Mouse (Mus musculus): ENCODE measurements around the gene Pax2.

Gene Pax2

DNA sequence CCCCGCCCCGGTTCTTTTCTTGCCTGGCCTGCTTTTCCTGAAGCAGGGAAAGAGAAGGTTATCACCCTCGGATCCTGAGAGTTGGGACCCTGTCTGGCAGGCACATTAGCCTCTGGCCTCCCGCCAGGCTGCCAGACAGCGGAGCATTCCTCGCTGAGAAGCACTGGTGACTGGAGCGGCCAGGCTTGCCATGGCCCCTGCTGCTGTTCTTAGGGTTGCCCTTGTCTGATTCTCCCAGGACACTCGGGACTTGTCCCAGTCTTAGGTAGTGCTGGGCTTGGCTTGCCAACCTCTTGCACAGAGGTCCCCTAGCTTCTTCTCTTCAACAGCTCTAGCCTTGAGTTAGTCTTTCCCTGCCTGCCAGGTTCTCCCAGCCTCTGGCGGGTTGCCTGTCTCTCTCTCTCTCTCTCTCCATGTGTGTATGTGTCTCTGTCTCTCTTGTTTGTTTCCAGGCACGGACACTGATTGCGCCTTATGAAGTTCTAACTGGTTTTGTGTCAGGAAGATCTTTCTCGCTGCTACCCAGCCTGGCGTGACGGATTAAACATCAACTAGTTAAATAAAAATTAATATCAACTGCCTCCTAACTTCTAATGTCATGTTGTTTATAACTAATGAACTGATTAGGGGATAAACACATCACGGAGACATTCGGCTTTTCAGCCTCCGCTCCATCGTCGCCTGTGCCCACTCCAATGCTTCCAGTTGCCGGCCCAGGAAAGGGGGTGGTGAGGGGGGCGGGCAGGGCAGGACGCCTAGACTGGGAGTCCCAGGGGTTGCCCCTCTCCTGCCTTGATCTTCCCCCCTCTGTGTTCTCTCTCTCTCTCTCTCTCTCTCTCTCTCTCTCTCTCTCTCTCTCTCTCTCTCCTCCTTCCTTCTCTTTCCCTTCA, 13.5 kb upstream of the Pax2 start:
- no peaks in the 10 kb centered on the region; the same call in 1 of the 2 replicates for H3K27me3 ChIP-seq (ENCODE audit: control insufficient read depth, insufficient read depth, low read length, poor library complexity, severe bottlenecking)
- no peak for DNase-seq (ENCODE audit: low read depth, low spot score)
- H3K36me3 ChIP-seq (ENCODE audit: control insufficient read depth, insufficient read depth, low read length, poor library complexity, severe bottlenecking): no peaks in the 10 kb centered on the region

DNA sequence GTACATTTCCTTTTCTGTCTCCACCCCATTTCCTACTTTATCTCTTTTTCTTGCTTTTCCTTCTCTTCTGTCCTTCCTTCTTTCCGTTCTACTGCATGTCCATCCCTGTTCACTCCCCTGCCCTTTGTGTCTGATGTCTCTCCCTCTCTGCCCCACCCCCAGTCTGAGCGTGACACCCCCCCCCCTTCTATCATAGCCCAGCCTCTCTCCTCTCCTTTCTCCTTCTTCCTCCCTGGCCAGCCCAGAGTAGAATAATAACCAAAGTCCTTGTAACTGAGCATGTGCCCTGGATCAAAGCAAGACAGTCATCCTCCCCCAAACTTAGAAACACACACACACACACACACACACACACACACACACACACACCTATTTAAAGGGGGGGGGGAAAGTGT, 12.8 kb upstream of the Pax2 start:
- no peaks in the 10 kb centered on the region; the same call in 1 of the 2 replicates for H3K27me3 ChIP-seq (ENCODE audit: control insufficient read depth, insufficient read depth, low read length, poor library complexity, severe bottlenecking)
- no peak for DNase-seq (ENCODE audit: low read depth, low spot score)
- no peaks in the 10 kb centered on the region for H3K36me3 ChIP-seq (ENCODE audit: control insufficient read depth, insufficient read depth, low read length, poor library complexity, severe bottlenecking)

DNA sequence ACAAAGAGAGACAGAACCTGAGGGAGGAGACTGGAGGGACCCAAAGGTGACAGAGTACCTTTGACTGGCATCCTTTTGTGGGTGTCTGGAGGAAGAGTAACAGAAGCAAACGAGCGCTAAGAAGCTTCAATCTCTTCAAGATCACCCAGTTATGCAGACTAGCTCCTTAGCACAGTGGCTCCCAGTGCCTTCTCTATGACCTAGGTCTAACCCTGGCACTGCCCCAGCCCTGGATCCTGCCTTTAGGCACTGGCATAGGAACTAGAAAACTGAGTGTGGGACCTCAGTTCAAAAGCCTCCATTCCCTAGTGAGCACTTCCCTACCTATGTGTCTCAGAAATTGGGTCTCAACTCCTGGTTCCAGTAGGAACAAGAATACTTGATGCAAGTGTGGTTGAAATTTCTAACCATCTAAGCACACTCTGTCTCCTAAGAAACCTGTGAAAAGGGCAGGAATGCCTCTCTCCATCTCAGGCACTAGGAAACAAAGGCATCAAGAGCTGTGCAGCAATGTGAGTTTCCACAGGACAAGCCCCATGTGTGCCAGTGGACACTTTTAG, 11.8 kb upstream of the Pax2 start:
- Histone ChIP-seq H3K27me3 (ENCODE audit: control insufficient read depth, insufficient read depth, low read length, poor library complexity, severe bottlenecking) (no peaks in the 10 kb centered on the region; the same call in 1 of the 2 replicates), H3K36me3 (ENCODE audit: control insufficient read depth, insufficient read depth, low read length, poor library complexity, severe bottlenecking) (no peaks in the 10 kb centered on the region)
- DNase-seq (ENCODE audit: low read depth, low spot score): no peak

DNA sequence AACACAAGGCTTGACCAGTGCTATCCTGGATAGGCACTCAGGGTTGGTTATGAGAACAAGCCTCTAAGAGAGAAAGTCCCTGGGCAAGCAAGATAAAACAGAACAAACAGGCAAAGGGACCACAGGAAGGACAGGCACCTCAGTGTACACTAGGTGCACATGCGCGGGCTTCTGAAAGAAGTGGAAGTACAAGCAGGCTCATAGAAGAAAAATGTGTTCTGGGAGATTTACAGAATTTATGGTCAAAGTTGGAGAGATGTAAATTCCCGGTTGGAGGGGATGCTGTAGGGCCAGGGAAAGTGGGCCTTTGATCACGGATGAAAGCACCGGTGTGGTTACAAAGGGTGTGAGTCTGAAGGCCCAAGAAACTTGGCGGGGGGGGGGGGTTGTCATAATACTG, 10.1 kb upstream of the Pax2 start:
- H3K27me3 ChIP-seq (ENCODE audit: control insufficient read depth, insufficient read depth, low read length, poor library complexity, severe bottlenecking): no peaks in the 10 kb centered on the region; the same call in 1 of the 2 replicates
- no peak for DNase-seq (ENCODE audit: low read depth, low spot score)
- no peaks in the 10 kb centered on the region for H3K36me3 ChIP-seq (ENCODE audit: control insufficient read depth, insufficient read depth, low read length, poor library complexity, severe bottlenecking)

DNA sequence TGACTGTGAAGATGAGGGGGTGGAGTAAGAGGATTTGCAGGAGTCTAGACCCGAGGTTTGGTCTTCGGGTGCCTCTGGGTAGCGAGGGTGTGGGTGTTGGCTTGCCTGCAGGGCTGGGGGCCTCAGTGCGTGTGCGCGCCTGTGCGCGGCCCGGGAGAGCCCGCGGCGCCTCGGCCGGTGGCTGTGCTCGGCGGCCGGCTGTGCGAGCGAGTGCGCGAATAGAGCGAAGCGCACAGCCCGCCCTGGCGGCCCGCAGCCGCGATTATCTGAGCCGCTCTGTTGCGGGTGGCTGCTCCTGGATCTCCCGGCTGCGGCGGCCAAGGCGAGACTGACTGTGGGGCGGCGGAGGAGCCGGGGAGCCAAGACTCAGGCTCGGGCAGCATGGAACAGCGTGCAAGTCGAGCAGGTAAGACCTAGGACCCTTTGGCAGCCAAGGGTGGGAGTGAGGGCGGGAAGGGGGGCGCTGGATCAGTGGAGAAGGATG, 9.3 kb upstream of the Pax2 start:
- Histone ChIP-seq H3K36me3 (ENCODE audit: control insufficient read depth, insufficient read depth, low read length, poor library complexity, severe bottlenecking) (no peaks in the 10 kb centered on the region), H3K27me3 (ENCODE audit: control insufficient read depth, insufficient read depth, low read length, poor library complexity, severe bottlenecking) (peaks cover 3% of the 10 kb centered on the region; the same call in 1 of the 2 replicates)
- DNase-seq (ENCODE audit: low read depth, low spot score): no peak

DNA sequence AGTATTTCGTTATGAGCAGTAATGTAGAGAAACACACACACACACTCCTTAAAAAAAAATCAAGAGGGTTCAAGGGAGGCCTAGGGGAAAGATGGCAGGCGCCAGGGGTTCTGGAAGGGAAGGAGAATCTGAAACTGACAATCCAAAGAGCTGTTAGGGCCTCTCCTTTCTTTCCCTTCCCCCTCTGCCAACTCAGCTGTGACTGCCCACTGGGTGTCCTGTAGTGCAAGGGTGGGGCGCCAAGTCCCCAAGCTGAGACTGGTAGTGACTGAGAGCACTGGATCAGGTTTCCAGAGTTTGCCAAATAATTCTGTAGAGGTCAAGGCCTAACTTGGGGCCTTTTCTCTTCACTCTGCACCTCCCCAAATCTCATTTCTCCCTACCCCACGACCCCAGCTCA, 8.4 kb upstream of the Pax2 start:
- Histone ChIP-seq H3K27me3 (ENCODE audit: control insufficient read depth, insufficient read depth, low read length, poor library complexity, severe bottlenecking) (peaks cover 3% of the 10 kb centered on the region; the same call in 1 of the 2 replicates), H3K36me3 (ENCODE audit: control insufficient read depth, insufficient read depth, low read length, poor library complexity, severe bottlenecking) (no peaks in the 10 kb centered on the region)
- DNase-seq (ENCODE audit: low read depth, low spot score): no peak

DNA sequence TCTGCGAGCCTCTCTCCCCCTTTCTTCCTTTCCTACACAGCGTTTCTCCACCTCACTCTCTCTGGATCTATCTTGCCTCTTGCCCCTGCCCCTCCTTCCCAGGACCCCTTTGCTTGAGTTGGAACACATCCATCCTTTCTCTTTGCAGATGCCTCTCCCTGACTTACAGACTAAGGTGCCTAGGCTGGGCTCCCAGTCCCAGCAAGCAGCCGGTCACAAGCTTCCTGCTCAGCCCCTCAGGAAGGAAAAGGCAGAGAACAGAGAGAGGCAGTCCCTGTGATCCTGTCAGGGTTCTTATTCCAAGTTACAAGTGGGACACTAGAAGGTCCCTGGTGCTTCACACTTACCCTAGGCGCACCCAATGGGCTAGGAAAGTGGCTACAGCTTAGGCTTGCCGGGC, 7.6 kb upstream of the Pax2 start:
- Histone ChIP-seq H3K36me3 (ENCODE audit: control insufficient read depth, insufficient read depth, low read length, poor library complexity, severe bottlenecking) (no peaks in the 10 kb centered on the region), H3K27me3 (ENCODE audit: control insufficient read depth, insufficient read depth, low read length, poor library complexity, severe bottlenecking) (peaks cover 3% of the 10 kb centered on the region; the same call in 1 of the 2 replicates)
- no peak for DNase-seq (ENCODE audit: low read depth, low spot score)

DNA sequence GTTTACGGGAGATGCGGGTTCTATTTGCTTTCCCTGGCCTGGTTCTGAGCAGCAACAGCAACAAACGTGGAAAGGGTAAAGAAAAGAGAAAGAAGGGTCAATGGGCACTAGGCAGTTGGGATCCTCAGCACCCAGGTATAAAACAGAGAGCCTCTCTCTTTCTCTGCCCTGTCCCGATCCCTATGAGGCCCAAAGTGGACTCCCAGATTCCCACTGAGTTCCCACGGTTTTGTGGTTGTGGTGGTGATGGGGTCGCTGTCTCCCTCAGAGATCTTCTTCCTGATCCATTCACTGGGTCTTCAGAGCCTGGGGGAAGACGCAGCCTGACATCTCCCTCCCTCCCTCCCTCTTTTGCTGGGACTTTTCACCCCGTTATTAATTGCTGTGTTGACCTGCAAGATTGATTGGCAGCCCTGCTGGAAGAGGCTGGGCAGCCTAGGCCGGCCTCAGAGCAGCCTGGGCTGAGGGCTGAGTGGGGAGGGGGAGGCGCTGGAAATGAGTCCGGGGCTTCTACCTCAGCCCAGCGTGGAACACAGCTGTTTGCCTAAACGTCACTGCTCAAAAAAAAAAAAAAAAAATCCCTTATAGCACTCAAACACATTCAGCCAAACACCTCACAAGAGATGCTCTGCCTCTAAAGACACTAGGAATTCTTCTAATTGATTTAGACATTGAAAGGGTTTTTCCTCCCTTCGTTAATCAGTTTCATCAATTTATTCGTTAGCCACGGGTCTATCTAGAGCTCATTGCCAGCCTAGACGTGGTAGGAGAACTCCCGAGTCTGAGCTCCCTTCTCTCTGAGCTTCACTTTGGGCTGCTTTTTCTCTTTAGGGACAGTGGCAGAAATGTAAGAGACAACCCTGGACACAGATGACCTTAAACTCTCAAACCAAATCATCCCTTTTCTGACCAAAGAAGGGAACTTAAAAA, 6.5 kb upstream of the Pax2 start:
- peaks cover 3% of the 10 kb centered on the region; the same call in 1 of the 2 replicates for H3K27me3 ChIP-seq (ENCODE audit: control insufficient read depth, insufficient read depth, low read length, poor library complexity, severe bottlenecking)
- DNase-seq (ENCODE audit: low read depth, low spot score): no peak
- H3K36me3 ChIP-seq (ENCODE audit: control insufficient read depth, insufficient read depth, low read length, poor library complexity, severe bottlenecking): no peaks in the 10 kb centered on the region

DNA sequence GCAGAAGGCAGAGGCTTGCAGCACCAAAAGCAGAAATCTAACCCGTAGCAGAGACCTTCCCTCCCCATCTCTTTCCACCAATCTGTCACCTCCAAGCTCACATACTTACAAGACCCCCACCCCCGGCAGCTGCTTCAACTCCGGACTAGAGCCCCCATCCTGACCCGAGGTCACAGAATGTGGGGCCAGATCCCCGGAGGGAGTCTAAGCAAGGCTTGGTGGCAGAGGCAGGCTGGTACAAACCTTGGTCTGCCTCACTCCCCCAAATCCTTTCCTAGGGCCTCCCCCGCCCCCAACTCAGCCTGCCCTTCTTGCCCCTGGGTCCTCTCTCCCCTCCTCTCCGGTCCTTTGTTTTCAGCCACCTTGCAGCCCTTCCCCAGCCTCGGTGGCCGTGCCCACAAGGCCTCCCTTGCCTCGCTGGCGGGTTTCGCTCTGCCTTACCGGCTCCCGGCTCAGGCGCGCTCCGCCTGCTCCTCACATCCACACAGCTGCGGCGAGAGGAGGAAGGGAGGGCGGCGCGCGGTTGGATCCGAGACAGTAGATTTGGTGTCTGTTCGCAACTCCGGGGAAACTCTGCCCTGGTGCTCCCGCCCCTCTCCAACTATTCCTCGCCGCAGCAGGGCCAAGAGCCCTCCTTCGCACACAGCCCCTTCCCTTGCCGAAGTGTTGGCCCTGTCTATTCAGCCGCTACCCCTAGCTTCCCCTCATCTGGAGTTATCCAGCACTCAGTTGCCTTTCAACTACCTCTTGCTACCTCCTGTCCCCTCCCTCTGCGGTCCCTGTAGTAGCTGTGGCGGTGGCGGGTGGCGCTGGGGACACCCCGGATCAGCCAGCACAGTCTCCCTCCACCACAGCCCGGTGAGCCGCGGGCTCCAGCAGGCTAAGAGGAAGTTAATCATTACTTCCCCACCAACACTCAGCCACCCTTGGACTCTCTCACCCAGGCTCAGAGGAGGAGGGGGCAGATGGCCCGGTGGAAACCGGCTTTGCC, 5.5 kb upstream of the Pax2 start:
- H3K27me3 ChIP-seq (ENCODE audit: control insufficient read depth, insufficient read depth, low read length, poor library complexity, severe bottlenecking): peaks cover 4% of the 10 kb centered on the region
- DNase-seq (ENCODE audit: low read depth, low spot score): peak; percentile 29
- no peaks in the 10 kb centered on the region for H3K36me3 ChIP-seq (ENCODE audit: control insufficient read depth, insufficient read depth, low read length, poor library complexity, severe bottlenecking)

DNA sequence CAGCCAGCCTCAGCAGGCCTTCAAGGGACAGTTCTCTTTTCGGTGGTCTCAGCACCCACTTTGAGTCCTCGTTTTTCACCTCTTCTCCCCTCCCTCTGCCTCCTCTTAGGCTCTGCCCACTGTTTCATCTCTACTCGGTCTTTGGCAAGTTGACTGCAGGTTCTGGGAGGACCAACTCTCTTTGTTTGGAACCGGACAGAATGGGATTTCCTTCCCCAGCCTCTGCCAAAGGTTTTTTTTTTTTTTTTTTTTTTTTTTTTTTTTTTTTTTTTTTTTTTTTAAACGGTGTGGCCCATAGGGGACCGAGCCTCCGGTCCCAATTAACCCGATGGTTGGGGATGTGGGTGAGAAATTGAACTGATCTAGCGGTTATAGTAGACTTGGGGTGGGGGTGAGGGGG, 4.8 kb upstream of the Pax2 start:
- Histone ChIP-seq H3K27me3 (ENCODE audit: control insufficient read depth, insufficient read depth, low read length, poor library complexity, severe bottlenecking) (peaks cover 4% of the 10 kb centered on the region), H3K36me3 (ENCODE audit: control insufficient read depth, insufficient read depth, low read length, poor library complexity, severe bottlenecking) (no peaks in the 10 kb centered on the region)
- DNase-seq (ENCODE audit: low read depth, low spot score): no peak

DNA sequence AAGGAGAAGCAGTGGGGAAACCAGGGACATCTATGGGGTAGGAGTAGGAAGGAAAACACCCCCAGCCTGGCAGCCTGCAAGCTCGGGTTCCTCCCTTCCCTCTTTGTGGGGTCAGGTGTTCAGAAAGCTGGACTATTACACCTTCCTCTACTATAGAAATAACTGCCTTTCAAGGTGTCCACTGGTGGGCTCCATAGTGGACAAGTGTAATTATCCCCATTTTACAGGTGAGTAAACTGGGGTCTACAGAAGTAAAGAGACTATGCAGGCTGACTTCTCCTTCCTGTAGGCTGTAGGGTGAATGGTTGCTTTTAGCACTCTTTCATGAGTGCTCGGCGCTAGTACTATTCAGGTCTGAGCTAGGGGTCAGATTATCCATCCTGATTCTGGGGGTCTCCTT, 4.3 kb upstream of the Pax2 start:
- Histone ChIP-seq H3K27me3 (ENCODE audit: control insufficient read depth, insufficient read depth, low read length, poor library complexity, severe bottlenecking) (peaks cover 4% of the 10 kb centered on the region), H3K36me3 (ENCODE audit: control insufficient read depth, insufficient read depth, low read length, poor library complexity, severe bottlenecking) (no peaks in the 10 kb centered on the region)
- no peak for DNase-seq (ENCODE audit: low read depth, low spot score)

DNA sequence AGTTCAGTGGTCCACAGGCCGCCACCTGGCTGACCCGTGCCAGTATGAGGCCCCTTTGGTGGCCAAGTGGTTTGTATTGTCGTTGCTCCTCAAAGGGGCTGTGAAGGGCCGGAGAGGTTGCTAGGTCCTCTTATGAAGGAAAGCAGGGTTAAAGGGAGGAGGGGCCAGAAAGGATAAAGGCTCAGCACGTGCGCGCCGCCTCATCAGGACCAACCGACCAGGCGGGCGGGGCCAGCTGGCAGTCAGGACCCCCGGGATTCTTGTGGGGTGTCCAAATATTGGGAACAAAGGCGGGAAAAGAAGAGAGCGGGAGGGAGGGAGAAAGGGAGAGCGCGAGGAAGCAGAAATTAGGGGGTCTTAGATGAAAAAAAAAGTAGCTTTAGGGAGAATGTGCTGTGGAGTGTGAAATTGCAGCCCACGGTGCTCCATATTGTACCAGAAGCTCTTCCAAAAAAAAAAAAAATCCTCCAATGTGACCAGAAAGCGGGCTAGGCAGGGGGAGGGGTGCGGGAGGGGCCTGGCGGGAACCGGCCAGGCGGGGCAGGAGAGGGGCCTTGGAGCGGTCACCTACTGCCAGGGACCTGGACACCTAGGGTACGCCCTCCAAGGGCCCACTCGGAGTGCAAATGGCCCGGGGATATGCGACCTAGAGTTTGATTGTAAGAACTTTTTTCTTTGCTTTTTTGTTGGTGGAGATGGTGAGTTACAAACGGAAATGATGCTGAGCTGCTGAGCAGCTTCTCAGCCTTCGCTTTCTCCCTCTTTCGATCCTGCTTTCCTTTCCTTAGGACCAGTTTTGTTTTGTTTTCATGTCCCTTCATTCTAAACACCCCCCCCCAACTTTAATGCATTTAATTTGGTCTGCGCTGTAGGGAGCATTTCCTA, 3.5 kb upstream of the Pax2 start:
- Histone ChIP-seq H3K36me3 (ENCODE audit: control insufficient read depth, insufficient read depth, low read length, poor library complexity, severe bottlenecking) (no peaks in the 10 kb centered on the region), H3K27me3 (ENCODE audit: control insufficient read depth, insufficient read depth, low read length, poor library complexity, severe bottlenecking) (peaks cover 6% of the 10 kb centered on the region)
- no peak for DNase-seq (ENCODE audit: low read depth, low spot score)

DNA sequence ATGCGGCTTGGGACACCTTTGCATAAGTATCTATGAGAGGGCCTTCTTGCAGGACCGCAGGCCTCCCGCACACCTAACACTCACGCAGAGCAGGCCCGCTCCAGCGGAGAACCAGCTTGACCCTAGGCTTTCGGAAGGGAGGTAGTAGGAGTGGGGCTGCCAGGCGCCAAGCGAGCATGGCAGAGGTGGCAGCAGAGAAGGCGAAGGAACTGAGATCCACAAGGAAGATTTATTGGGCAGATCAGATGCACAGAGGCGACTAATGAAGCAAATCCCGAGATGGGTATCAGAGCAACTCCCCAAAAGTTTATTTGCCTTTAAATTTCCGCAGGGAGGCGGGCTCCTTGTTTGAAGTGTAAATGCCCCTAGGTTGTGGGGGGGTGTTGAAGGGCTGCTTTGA, 2.5 kb upstream of the Pax2 start:
- no peak for DNase-seq (ENCODE audit: low read depth, low spot score)
- Histone ChIP-seq H3K36me3 (ENCODE audit: control insufficient read depth, insufficient read depth, low read length, poor library complexity, severe bottlenecking) (no peaks in the 10 kb centered on the region), H3K27me3 (ENCODE audit: control insufficient read depth, insufficient read depth, low read length, poor library complexity, severe bottlenecking) (peaks cover 6% of the 10 kb centered on the region)
